Mouse (Mus musculus): ENCODE results near the gene Fam151a. TPM values are rescaled to one million over a fixed set of nuclear protein-coding genes. Genes with fewer than 3 reads are reported as not detected.

The Fam151a gene
- total RNA-seq (2014; rRNA removed; ENCODE audit: low replicate concordance): 1.7 TPM in 1 of 2 replicates, not detected in the other
- polyA plus RNA-seq (2015; fragmentation: Nextera tagmentation; extraction: Ambion mirVana): 0.10 TPM in 1 of 2 replicates, not detected in the other

DNA sequence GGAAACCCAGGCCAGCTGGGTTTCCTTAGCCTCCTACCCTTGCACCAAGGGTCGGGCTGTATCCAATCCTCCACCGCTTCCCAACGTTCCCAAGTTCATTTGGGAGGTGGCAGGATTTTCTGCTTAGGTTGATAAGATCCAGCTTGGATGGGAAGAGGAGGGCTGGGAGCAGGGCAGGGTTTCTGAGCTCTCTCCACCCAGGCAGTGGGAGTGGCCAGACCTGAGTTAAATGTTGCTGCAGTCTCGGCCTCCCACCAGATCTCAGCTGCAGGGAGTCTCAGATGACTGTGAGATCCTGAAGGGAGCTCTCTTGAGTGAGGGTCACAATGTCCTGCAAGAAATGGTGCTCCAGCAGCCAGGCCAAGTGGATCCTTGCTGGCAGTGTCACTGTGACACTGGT is at the start of gene Fam151a:
TSS of gene Fam151a (plus strand) at position 254 of the 400 bp plus-strand sequence.
- no peak for ATAC-seq (ENCODE audit: insufficient read depth, low read depth)
- no peak for DNase-seq (ENCODE audit: low spot score)
- Histone ChIP-seq H3K4me2 (ENCODE audit: low read depth, low read length) (no peak within 1 kb of the TSS), H3K36me3 (replicated peaks; ENCODE audit: control insufficient read depth, insufficient read depth, low read length) (no peaks in the 10 kb centered on the region), H3K27me3 (ENCODE audit: control insufficient read depth, insufficient read depth, low read length) (no peaks in the 10 kb centered on the region), H3K4me3 (ENCODE audit: low read depth, low read length) (no peak within 1 kb of the TSS), H3K4me1 (ENCODE audit: control insufficient read depth, insufficient read depth) (no peaks in the 10 kb centered on the region), H3K9ac (replicated peaks; ENCODE audit: low read depth, low read length) (no peak within 1 kb of the TSS), H3K27ac (ENCODE audit: low read depth) (no peak within 1 kb of the TSS), H3K9me3 (replicated peaks; ENCODE audit: control insufficient read depth, low read length) (no peaks in the 10 kb centered on the region)
- TF ChIP-seq CTCF (IDR thresholded peaks at IDR 0.05; ENCODE audit: low read depth) (no peak), EP300 (IDR thresholded peaks at IDR 0.05; ENCODE audit: low read depth) (no peak)
- 28% methylated on average over 4 of the region's 4 CpGs for WGBS

DNA sequence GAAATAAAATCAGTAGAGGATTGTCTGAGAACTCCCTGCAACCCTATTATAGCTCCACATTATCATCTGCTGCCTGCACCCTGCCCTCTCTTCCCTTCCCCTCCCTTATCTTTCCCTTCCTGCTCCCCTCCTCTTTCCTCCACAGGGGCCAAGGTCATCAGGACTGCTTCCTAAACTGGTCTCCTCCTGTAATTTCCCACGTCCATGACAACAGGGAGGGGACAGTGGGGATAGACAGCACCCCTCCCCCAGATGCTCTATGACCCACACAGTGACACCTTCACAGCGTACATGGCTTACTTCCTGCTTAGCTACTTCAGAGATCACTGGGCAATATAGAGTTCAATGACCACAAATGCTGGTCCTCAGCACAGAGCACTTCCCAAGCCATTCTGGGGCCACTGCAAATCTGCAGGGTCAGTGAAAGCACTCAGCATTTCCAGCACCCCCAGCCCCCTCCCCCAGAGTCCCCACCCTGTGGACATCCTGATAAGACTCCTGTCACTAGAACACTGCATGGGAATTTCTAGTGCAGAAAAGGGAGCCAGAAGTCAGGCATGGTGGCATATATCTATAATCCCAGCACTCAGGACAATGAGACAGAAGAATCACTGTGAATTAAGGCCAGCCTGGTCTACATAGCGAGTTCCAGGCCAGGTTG is 44.9 kb upstream of the Fam151a start:
- no peaks in the 10 kb centered on the region for H3K27me3 ChIP-seq (ENCODE audit: control insufficient read depth, insufficient read depth, low read length)
- DNase-seq (ENCODE audit: low spot score) (peak; percentile 47), ATAC-seq (ENCODE audit: insufficient read depth, low read depth) (peak; percentile 77)
- peak overlapping the region; percentile 44 for H3K27ac ChIP-seq (ENCODE audit: low read depth)
- no peaks in the 10 kb centered on the region for H3K9me3 ChIP-seq (replicated peaks; ENCODE audit: control insufficient read depth, low read length)
- no peak overlapping the region for H3K9ac ChIP-seq (replicated peaks; ENCODE audit: low read depth, low read length)
- TF ChIP-seq EP300 (IDR thresholded peaks at IDR 0.05; ENCODE audit: low read depth): no peak
- H3K4me2 ChIP-seq (ENCODE audit: low read depth, low read length): no peak overlapping the region
- WGBS: 24% methylated on average over 3 of the region's 3 CpGs
- H3K4me3 ChIP-seq (ENCODE audit: low read depth, low read length): no peak overlapping the region
- peaks cover 4% of the 10 kb centered on the region; the same call in 1 of the 2 replicates for H3K4me1 ChIP-seq (ENCODE audit: control insufficient read depth, insufficient read depth)
- no peaks in the 10 kb centered on the region for H3K36me3 ChIP-seq (replicated peaks; ENCODE audit: control insufficient read depth, insufficient read depth, low read length)

DNA sequence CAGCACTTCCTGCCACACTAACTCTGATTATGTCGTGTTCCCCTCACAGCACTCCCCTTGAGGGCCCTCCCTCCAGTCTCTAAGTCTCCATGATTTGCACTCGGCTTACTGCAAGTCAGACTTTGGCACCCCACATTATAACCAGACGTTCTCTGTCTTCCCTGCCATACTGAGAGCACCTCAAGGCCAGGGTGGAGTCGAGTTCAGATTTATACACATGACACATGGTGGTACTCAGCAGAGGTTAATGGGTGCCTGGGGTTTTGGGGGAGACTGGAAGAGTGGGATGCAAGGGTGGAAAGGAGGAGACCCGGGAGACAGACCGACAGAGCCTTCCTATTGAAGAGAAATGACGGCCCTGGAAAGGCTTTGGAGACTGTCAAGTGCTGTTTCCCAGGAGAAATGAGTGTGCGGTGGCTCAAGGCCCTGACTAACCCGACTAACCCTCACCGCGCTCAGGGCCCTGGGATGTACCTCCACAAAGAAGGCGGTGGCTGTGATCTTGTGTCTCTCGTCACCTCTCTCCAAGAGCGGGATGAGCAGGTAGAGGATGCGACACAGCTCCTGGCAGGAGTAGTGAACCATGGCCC is 39.8 kb upstream of the Fam151a start:
- TF ChIP-seq CTCF (IDR thresholded peaks at IDR 0.05; ENCODE audit: low read depth) (no peak), EP300 (IDR thresholded peaks at IDR 0.05; ENCODE audit: low read depth) (no peak)
- H3K27ac ChIP-seq (ENCODE audit: low read depth): no peak overlapping the region
- H3K4me3 ChIP-seq (ENCODE audit: low read depth, low read length): no peak overlapping the region
- DNase-seq (ENCODE audit: low spot score): no peak
- H3K4me2 ChIP-seq (ENCODE audit: low read depth, low read length): no peak overlapping the region
- no peaks in the 10 kb centered on the region for H3K9me3 ChIP-seq (replicated peaks; ENCODE audit: control insufficient read depth, low read length)
- ATAC-seq (ENCODE audit: insufficient read depth, low read depth): no peak
- no peak overlapping the region for H3K9ac ChIP-seq (replicated peaks; ENCODE audit: low read depth, low read length)
- no peaks in the 10 kb centered on the region for H3K27me3 ChIP-seq (ENCODE audit: control insufficient read depth, insufficient read depth, low read length)
- peaks cover under 1% of the 10 kb centered on the region; the same call in 1 of the 2 replicates for H3K4me1 ChIP-seq (ENCODE audit: control insufficient read depth, insufficient read depth)
- no peaks in the 10 kb centered on the region for H3K36me3 ChIP-seq (replicated peaks; ENCODE audit: control insufficient read depth, insufficient read depth, low read length)
- WGBS: 73% methylated on average over 15 of the region's 15 CpGs

DNA sequence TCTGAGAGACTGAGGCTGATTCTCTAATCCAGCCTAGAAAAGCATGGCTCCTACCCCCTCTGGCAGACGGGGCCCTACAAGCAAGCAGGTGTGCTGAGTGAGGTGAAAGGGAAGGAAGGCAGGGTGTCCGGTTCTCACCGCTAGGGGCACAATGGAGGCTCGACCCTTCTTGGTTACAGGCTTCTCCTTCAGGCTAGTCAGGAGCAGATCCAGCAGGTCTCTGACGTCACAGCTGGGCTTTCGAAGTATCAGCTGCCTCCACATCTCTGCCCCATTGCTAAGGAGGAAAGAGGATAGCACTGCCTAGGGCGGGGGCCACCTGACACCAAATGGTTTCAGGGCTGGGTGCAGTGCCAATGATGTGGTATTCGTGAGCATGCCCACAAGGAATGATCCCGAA is 33.7 kb upstream of the Fam151a start:
- WGBS: 18% methylated on average over 9 of the region's 9 CpGs
- H3K4me1 ChIP-seq (ENCODE audit: control insufficient read depth, insufficient read depth): no peaks in the 10 kb centered on the region
- H3K9ac ChIP-seq (replicated peaks; ENCODE audit: low read depth, low read length): no peak overlapping the region
- ATAC-seq (ENCODE audit: insufficient read depth, low read depth) (0 out of 2 replicates have a peak, but pooled peaks have one; percentile 53), DNase-seq (ENCODE audit: low spot score) (peak; percentile 11)
- H3K9me3 ChIP-seq (replicated peaks; ENCODE audit: control insufficient read depth, low read length): no peaks in the 10 kb centered on the region
- H3K27ac ChIP-seq (ENCODE audit: low read depth): no peak overlapping the region
- 0 out of 2 replicates have a peak, but pooled peaks cover 6% of the 10 kb centered on the region for H3K27me3 ChIP-seq (ENCODE audit: control insufficient read depth, insufficient read depth, low read length)
- no peaks in the 10 kb centered on the region for H3K36me3 ChIP-seq (replicated peaks; ENCODE audit: control insufficient read depth, insufficient read depth, low read length)
- H3K4me2 ChIP-seq (ENCODE audit: low read depth, low read length): no peak overlapping the region
- no peak overlapping the region for H3K4me3 ChIP-seq (ENCODE audit: low read depth, low read length)
- no peak for TF ChIP-seq EP300 (IDR thresholded peaks at IDR 0.05; ENCODE audit: low read depth)
- peak; percentile 51 for TF ChIP-seq CTCF (IDR thresholded peaks at IDR 0.05; ENCODE audit: low read depth)

DNA sequence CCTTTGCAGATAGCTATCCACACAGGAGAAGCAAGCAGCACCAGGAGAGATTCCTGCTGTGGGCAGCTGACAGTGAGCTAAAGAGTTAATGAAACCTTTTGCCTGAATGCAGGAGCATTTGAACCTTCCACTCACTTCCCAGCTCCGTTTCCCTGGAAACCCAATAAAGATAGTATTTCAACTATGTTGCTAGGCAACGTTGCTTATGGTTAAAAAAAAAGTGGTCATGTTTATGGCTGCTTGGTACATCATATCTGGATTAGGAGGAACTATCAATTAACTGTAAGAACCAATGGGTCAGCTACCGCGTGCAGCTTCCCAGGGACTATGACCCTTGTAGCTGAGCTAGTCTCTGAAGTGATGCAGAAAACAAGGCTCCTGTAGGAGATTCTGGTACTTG is 32.9 kb upstream of the Fam151a start:
- H3K9ac ChIP-seq (replicated peaks; ENCODE audit: low read depth, low read length): no peak overlapping the region
- H3K27me3 ChIP-seq (ENCODE audit: control insufficient read depth, insufficient read depth, low read length): 0 out of 2 replicates have a peak, but pooled peaks cover 6% of the 10 kb centered on the region
- ATAC-seq (ENCODE audit: insufficient read depth, low read depth) (no peak), DNase-seq (ENCODE audit: low spot score) (no peak)
- H3K9me3 ChIP-seq (replicated peaks; ENCODE audit: control insufficient read depth, low read length): no peaks in the 10 kb centered on the region
- WGBS: 45% methylated on average over 4 of the region's 4 CpGs
- no peak overlapping the region for H3K4me2 ChIP-seq (ENCODE audit: low read depth, low read length)
- H3K4me3 ChIP-seq (ENCODE audit: low read depth, low read length): no peak overlapping the region
- H3K36me3 ChIP-seq (replicated peaks; ENCODE audit: control insufficient read depth, insufficient read depth, low read length): no peaks in the 10 kb centered on the region
- H3K4me1 ChIP-seq (ENCODE audit: control insufficient read depth, insufficient read depth): no peaks in the 10 kb centered on the region
- no peak overlapping the region for H3K27ac ChIP-seq (ENCODE audit: low read depth)
- TF ChIP-seq CTCF (IDR thresholded peaks at IDR 0.05; ENCODE audit: low read depth) (no peak), EP300 (IDR thresholded peaks at IDR 0.05; ENCODE audit: low read depth) (no peak)

Measured in heart, postnatal 0 days (tissue).